Mouse (Mus musculus) midbrain, embryonic 15.5 days (tissue): Measurements from ENCODE around the gene St6galnac5. TPM values are rescaled to one million over a fixed set of nuclear protein-coding genes. Genes with fewer than 3 reads are reported as not detected.

Experiments
- ATAC-seq: fragments of 200-750 bp; cut with Nextera tagmentation; replicated peaks from 2 replicates; pipeline ENCODE4 v1.8.0; 2017; ENCODE audit warnings: moderate TSS enrichment
- H3K27ac ChIP-seq: fragments of 300-500 bp; sonication (generic); 2 replicates; pipeline ENCODE4 v1.5.1; 2015; ENCODE audit warnings: mild to moderate bottlenecking, inconsistent platforms
- H3K27me3 ChIP-seq: fragments of 300-500 bp; sonication (generic); replicated peaks from 2 replicates; pipeline ENCODE4 v1.6.1; 2015; ENCODE audit warnings: inconsistent platforms
- H3K36me3 ChIP-seq: fragments of 300-500 bp; sonication (generic); replicated peaks from 2 replicates; pipeline ENCODE4 v1.6.1; 2015; ENCODE audit warnings: inconsistent platforms
- H3K4me1 ChIP-seq: fragments of 300-500 bp; sonication (generic); 2 replicates; pipeline ENCODE4 v1.6.1; 2015; ENCODE audit warnings: inconsistent platforms
- H3K4me2 ChIP-seq: fragments of 300-500 bp; sonication (generic); 2 replicates; pipeline ENCODE4 v1.6.1; 2015; ENCODE audit warnings: inconsistent platforms, mild to moderate bottlenecking, moderate library complexity
- H3K4me3 ChIP-seq: fragments of 300-500 bp; sonication (generic); 2 replicates; pipeline ENCODE4 v1.5.1; 2015; ENCODE audit warnings: mild to moderate bottlenecking, inconsistent platforms
- H3K9ac ChIP-seq: fragments of 300-500 bp; sonication (generic); 2 replicates; pipeline ENCODE4 v1.6.1; 2015; ENCODE audit warnings: mild to moderate bottlenecking, inconsistent platforms
- H3K9me3 ChIP-seq: fragments of 300-500 bp; sonication (generic); 2 replicates; pipeline ENCODE4 v1.6.1; 2016; ENCODE audit warnings: inconsistent platforms
- WGBS: fragments of 180-500 bp; shearing (Covaris S2); methylation state at CpG from one replicate; pipeline ENCODE4 v1.1.7; 2015; ENCODE audit warnings: mixed read lengths; 5-methylcytosine and 5-hydroxymethylcytosine counted together
- polyA plus RNA-seq: library from polyadenylated mRNA; unstranded; fragments of >200 nt; fragmentation: Nextera tagmentation; extraction: Ambion mirVana; gene quantifications from 2 replicates; pipeline ENCODE4 v1.2.1, GENCODE M21; 2015

Gene St6galnac5
- polyA plus RNA-seq, 1 experiment from 2014 or later = 26.7 TPM

GRCm38 (mm10) chr3:152948556-152948955 is 33.5 kb downstream of the St6galnac5 start:
- Histone ChIP-seq H3K27me3 (no peaks in the 10 kb centered on the region), H3K9me3 (no peaks in the 10 kb centered on the region), H3K4me1 (peaks cover 5% of the 10 kb centered on the region; the same call in 1 of the 2 replicates), H3K4me2 (no peak overlapping the region), H3K4me3 (no peak overlapping the region), H3K9ac (no peak overlapping the region), H3K27ac (no peak overlapping the region), H3K36me3 (no peaks in the 10 kb centered on the region)
- no peak for ATAC-seq
- WGBS = 85% methylated on average over 7 of the region's 7 CpGs

- Histone ChIP-seq H3K27ac (no peak overlapping the region), H3K9me3 (no peaks in the 10 kb centered on the region), H3K4me1 (peaks cover 5% of the 10 kb centered on the region; the same call in 1 of the 2 replicates), H3K9ac (no peak overlapping the region), H3K27me3 (no peaks in the 10 kb centered on the region), H3K4me3 (no peak overlapping the region), H3K36me3 (no peaks in the 10 kb centered on the region), H3K4me2 (no peak overlapping the region)
- 64% methylated on average over 11 of the region's 11 CpGs for WGBS
- no peak for ATAC-seq
These were observed 34.9 kb downstream of the St6galnac5 start for GRCm38 (mm10) chr3:152947031-152947640.

GRCm38 (mm10) chr3:152944766-152945165 is 37.3 kb downstream of the St6galnac5 start:
- WGBS = 76% methylated on average over 3 of the region's 3 CpGs
- 0 out of 2 replicates have a peak, but pooled peaks have one; percentile 35 for ATAC-seq
- H3K4me2 ChIP-seq = no peak overlapping the region

GRCm38 (mm10) chr3:152942985-152943384 is 39.1 kb downstream of the St6galnac5 start:
- Histone ChIP-seq H3K27me3 (no peaks in the 10 kb centered on the region), H3K9ac (no peak overlapping the region), H3K27ac (no peak overlapping the region), H3K9me3 (no peaks in the 10 kb centered on the region), H3K4me1 (peaks cover 5% of the 10 kb centered on the region; the same call in 1 of the 2 replicates), H3K36me3 (no peaks in the 10 kb centered on the region), H3K4me2 (no peak overlapping the region), H3K4me3 (no peak overlapping the region)
- WGBS = 55% methylated on average over 11 of the region's 11 CpGs
- ATAC-seq = no peak

More at GRCm38 (mm10) chr3:152944766-152945165, 37.3 kb downstream of the St6galnac5 start:
- Histone ChIP-seq H3K9ac (no peak overlapping the region), H3K36me3 (no peaks in the 10 kb centered on the region), H3K27ac (no peak overlapping the region), H3K27me3 (no peaks in the 10 kb centered on the region), H3K4me1 (peaks cover 5% of the 10 kb centered on the region; the same call in 1 of the 2 replicates), H3K9me3 (no peaks in the 10 kb centered on the region), H3K4me3 (no peak overlapping the region)

GRCm38 (mm10) chr3:152941671-152942070 is 40.4 kb downstream of the St6galnac5 start:
- ATAC-seq = no peak
- 88% methylated on average over 5 of the region's 5 CpGs for WGBS
- H3K27ac ChIP-seq = no peak overlapping the region
- no peak overlapping the region for H3K4me3 ChIP-seq
- peaks cover 5% of the 10 kb centered on the region; the same call in 1 of the 2 replicates for H3K4me1 ChIP-seq
- H3K9me3 ChIP-seq = no peaks in the 10 kb centered on the region
- no peaks in the 10 kb centered on the region for H3K27me3 ChIP-seq
- H3K4me2 ChIP-seq = no peak overlapping the region
- no peak overlapping the region for H3K9ac ChIP-seq
- H3K36me3 ChIP-seq = no peaks in the 10 kb centered on the region

DNA sequence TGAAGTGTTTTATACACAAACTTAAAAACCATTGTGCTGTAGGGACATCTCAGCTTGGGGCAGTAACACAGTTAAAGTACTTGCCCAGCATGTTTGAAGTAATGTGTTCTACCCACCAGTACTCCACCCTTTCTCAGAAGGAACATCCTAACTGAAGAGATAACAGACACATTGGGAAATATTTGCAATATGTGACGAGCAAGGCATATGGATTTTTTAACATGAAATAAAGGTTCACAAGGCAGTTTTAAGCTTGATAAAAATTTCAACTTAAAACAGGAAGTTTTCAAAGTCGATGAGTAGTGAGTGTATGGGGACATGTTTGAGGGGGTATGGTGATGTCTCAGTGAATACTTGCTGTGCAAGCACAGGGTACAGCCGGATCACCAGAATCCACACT is 45.7 kb downstream of the St6galnac5 start:
- Histone ChIP-seq H3K36me3 (no peaks in the 10 kb centered on the region), H3K27me3 (no peaks in the 10 kb centered on the region), H3K9ac (no peak overlapping the region), H3K4me2 (no peak overlapping the region), H3K27ac (no peak overlapping the region), H3K4me3 (no peak overlapping the region), H3K4me1 (no peaks in the 10 kb centered on the region), H3K9me3 (no peaks in the 10 kb centered on the region)
- ATAC-seq = no peak
- 95% methylated on average over 3 of the region's 3 CpGs for WGBS

DNA sequence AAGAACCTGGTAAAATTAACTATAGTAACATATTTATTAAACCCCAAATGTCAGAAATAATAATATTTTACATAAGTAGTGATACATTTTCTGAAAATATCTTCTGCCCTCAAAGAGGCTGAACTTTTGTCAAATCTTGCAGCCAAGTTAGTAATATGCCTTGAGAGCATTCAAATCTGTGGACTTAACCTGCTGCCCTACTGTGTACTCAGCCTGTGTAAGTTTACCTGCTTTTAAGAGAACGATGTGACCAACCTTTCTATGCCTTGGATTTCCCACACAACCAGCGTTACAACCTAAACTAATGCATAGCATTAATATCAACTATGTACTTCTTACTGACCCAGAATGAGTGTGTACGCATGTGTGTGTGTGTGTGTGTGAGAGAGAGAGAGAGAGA is 48.3 kb downstream of the St6galnac5 start:
- Histone ChIP-seq H3K36me3 (no peaks in the 10 kb centered on the region), H3K9me3 (no peaks in the 10 kb centered on the region), H3K4me2 (no peak overlapping the region), H3K9ac (no peak overlapping the region), H3K27ac (no peak overlapping the region), H3K4me1 (peaks cover 10% of the 10 kb centered on the region), H3K4me3 (no peak overlapping the region), H3K27me3 (no peaks in the 10 kb centered on the region)
- no peak for ATAC-seq
- WGBS = 97% methylated on average over 3 of the region's 3 CpGs

DNA sequence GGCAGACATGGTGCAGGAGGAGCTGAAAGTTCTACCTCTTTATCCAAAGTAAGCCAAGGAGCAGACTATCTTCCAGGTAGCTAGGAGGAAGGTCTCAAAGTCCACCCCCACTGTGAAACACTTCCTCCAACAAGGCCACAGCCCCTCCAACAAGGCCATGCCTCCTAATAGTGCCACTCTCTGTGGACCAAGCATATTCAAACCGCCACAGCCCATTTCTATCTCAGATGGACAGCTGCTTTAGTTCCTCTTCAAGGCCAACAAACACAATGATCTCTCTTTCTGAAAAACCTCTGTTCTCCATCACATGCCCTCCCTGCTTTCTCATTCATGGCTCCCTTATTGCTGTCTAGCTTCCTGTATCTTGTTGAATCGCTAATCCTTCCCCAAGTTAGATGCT is 49.5 kb downstream of the St6galnac5 start:
- Histone ChIP-seq H3K27me3 (no peaks in the 10 kb centered on the region), H3K9ac (no peak overlapping the region), H3K27ac (no peak overlapping the region), H3K9me3 (no peaks in the 10 kb centered on the region), H3K4me3 (no peak overlapping the region), H3K4me2 (no peak overlapping the region), H3K4me1 (peaks cover 16% of the 10 kb centered on the region), H3K36me3 (no peaks in the 10 kb centered on the region)
- WGBS = 87% methylated on average over 2 of the region's 2 CpGs
- no peak for ATAC-seq

DNA sequence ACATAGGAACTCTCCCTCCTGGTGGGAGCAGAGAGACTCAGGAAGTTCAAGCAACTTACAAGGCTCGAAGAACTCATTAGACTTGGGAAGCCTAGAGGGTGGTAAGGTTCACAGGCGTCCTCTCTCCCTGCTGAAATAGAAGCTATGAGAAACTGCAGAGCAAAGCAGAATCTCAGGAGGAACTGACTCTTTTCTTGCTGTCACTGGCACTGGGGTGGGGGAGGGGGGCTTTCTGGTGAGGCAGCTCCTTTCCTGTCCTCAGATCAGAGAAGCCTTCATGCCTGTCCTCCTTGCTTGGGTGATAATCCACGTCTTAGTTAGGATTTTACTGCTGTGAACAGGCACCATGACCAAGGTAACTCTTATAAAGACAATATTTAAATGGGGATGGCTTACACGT is 50.0 kb downstream of the St6galnac5 start:
- no peak overlapping the region for H3K27ac ChIP-seq
- no peak for ATAC-seq
- WGBS = 73% methylated on average over 4 of the region's 4 CpGs
- H3K4me1 ChIP-seq = peaks cover 20% of the 10 kb centered on the region
- no peaks in the 10 kb centered on the region for H3K27me3 ChIP-seq
- no peaks in the 10 kb centered on the region for H3K9me3 ChIP-seq
- no peak overlapping the region for H3K4me2 ChIP-seq
- no peaks in the 10 kb centered on the region for H3K36me3 ChIP-seq
- H3K4me3 ChIP-seq = no peak overlapping the region
- H3K9ac ChIP-seq = no peak overlapping the region

DNA sequence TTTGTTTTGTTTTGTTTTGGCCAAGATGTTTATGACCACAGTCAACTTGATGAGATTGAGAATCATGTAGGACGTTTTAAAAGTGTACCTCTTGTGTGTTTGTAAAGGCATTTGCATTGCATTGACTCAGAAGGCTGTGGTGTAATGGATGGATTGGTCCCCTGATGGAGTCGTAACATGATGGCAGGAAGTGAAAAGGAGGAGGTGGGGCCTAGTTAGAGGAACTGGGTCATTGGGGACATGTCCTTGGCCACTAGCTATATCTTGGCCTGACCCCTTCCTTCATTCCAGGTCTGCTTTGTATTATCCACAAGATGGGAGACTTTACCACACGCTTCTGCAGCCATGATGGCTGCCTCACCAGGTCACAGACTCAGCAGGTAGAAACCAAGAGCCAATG is 50.7 kb downstream of the St6galnac5 start:
- WGBS = 86% methylated on average over 3 of the region's 3 CpGs
- no peak for ATAC-seq

GRCm38 (mm10) chr3:152929788-152930281 is 52.2 kb downstream of the St6galnac5 start:
- 0 out of 2 replicates have a peak, but pooled peaks have one; percentile 19 for ATAC-seq
- no peak overlapping the region for H3K27ac ChIP-seq
- WGBS = 86% methylated on average over 7 of the region's 7 CpGs
- H3K36me3 ChIP-seq = no peaks in the 10 kb centered on the region
- H3K4me1 ChIP-seq = peaks cover 20% of the 10 kb centered on the region
- no peak overlapping the region for H3K4me2 ChIP-seq
- no peak overlapping the region for H3K4me3 ChIP-seq
- H3K9me3 ChIP-seq = no peaks in the 10 kb centered on the region
- no peaks in the 10 kb centered on the region for H3K27me3 ChIP-seq
- no peak overlapping the region for H3K9ac ChIP-seq

More for the DNA sequence above, 50.7 kb downstream of the St6galnac5 start:
- H3K9me3 ChIP-seq = no peaks in the 10 kb centered on the region
- H3K27ac ChIP-seq = no peak overlapping the region
- H3K4me1 ChIP-seq = peaks cover 20% of the 10 kb centered on the region
- H3K36me3 ChIP-seq = no peaks in the 10 kb centered on the region
- H3K9ac ChIP-seq = no peak overlapping the region
- no peak overlapping the region for H3K4me3 ChIP-seq
- H3K4me2 ChIP-seq = no peak overlapping the region
- H3K27me3 ChIP-seq = no peaks in the 10 kb centered on the region

- Histone ChIP-seq H3K9ac (no peak overlapping the region), H3K4me2 (no peak overlapping the region), H3K9me3 (no peaks in the 10 kb centered on the region), H3K27me3 (no peaks in the 10 kb centered on the region), H3K27ac (0 out of 2 replicates have a peak overlapping the region, but pooled peaks have one; percentile 16), H3K4me3 (no peak overlapping the region), H3K36me3 (no peaks in the 10 kb centered on the region), H3K4me1 (peaks cover 20% of the 10 kb centered on the region)
- peak; percentile 29; the same call in 1 of the 2 replicates for ATAC-seq
- WGBS = 71% methylated on average over 10 of the region's 10 CpGs
These were observed 52.7 kb downstream of the St6galnac5 start for GRCm38 (mm10) chr3:152929256-152929787.
